Mouse (Mus musculus) G1E (cell line): ENCODE measurements at regions not wholly inside any gene's neighbourhood (a gene's known extent, or its start where the extent isn't known, plus 50 kb on each side); places are given as distances from the start of the nearest gene placed in this dataset.

ENCODE experiments used
- ATAC-seq: 2 replicates; pipeline ENCODE4 v1.8.0; 2016; ENCODE audit warnings: mild to moderate bottlenecking; ENCODE audit not compliant: insufficient number of reproducible peaks, poor library complexity, low FRiP score, severe bottlenecking; ENCODE audit errors: extremely low read depth
- DNase-seq: peaks from one replicate; pipeline ENCODE4 v3.0.0; 2012; ENCODE audit warnings: low spot score
- H3K27me3 ChIP-seq: 2 replicates; pipeline ENCODE4 v1.6.1; 2012; ENCODE audit warnings: mild to moderate bottlenecking, low read length, inconsistent platforms; ENCODE audit not compliant: insufficient read depth
- H3K36me3 ChIP-seq: replicated peaks from 2 replicates; pipeline ENCODE3; 2012; ENCODE audit warnings: mild to moderate bottlenecking, inconsistent platforms
- H3K4me1 ChIP-seq: 2 replicates; pipeline ENCODE4 v1.6.1; 2012; ENCODE audit warnings: low read depth, low read length, inconsistent platforms, mixed read lengths; ENCODE audit not compliant: insufficient read depth
- H3K4me3 ChIP-seq: 2 replicates; pipeline ENCODE4 v1.5.1; 2012; ENCODE audit warnings: low read depth, mild to moderate bottlenecking, inconsistent platforms, low read length, moderate library complexity, mixed read lengths
- H3K9me3 ChIP-seq: replicated peaks from 2 replicates; pipeline ENCODE4 v1.6.1; 2012; ENCODE audit warnings: inconsistent platforms
- CTCF ChIP-seq: IDR thresholded peaks from 2 replicates; pipeline ENCODE4 v1.5.1; 2012; ENCODE audit warnings: low read depth, low read length, inconsistent platforms, mixed read lengths
- GATA1 ChIP-seq: IDR thresholded peaks from 2 replicates; pipeline ENCODE4 v1.6.1; 2012; ENCODE audit warnings: borderline replicate concordance, low read length, inconsistent platforms, mixed read lengths
- GATA2 ChIP-seq: IDR thresholded peaks from 2 replicates; pipeline ENCODE4 v1.6.1; 2012; ENCODE audit warnings: low read depth, low read length, inconsistent platforms, borderline replicate concordance
- POLR2AphosphoS5 ChIP-seq: IDR thresholded peaks from 2 replicates; pipeline ENCODE4 v1.6.1; 2012; ENCODE audit warnings: low read depth, low read length, inconsistent platforms; ENCODE audit not compliant: insufficient replicate concordance
- TAL1 ChIP-seq: conservative IDR thresholded peaks from 2 replicates; pipeline ENCODE4 v1.6.1; 2012; ENCODE audit warnings: low read depth, low read length, inconsistent platforms, mixed read lengths

GRCm38 (mm10) chr15:62219934-62220540, 1297.2 kb upstream of the A1bg start:
- Histone ChIP-seq H3K9me3 (peaks cover 14% of the 10 kb centered on the region), H3K4me3 (no peak overlapping the region; the same call in 1 of the 2 replicates), H3K4me1 (peaks cover 93% of the 10 kb centered on the region), H3K27me3 (no peaks in the 10 kb centered on the region), H3K36me3 (peaks cover 17% of the 10 kb centered on the region)
- DNase-seq: no peak
- ATAC-seq: no peak
- TF ChIP-seq GATA1: no peak
- no peak for TF ChIP-seq TAL1
- TF ChIP-seq POLR2AphosphoS5: no peak
- no peak for TF ChIP-seq CTCF
- no peak for TF ChIP-seq GATA2

GRCm38 (mm10) chr15:62218346-62219080, 1295.7 kb upstream of the A1bg start:
- Histone ChIP-seq H3K27me3 (no peaks in the 10 kb centered on the region), H3K36me3 (peaks cover 17% of the 10 kb centered on the region), H3K4me3 (no peak overlapping the region), H3K4me1 (peaks cover 92% of the 10 kb centered on the region), H3K9me3 (peaks cover 14% of the 10 kb centered on the region)
- TF ChIP-seq GATA1 (no peak), CTCF (no peak), POLR2AphosphoS5 (no peak), GATA2 (no peak), TAL1 (no peak)
- DNase-seq: no peak
- no peak for ATAC-seq

GRCm38 (mm10) chr15:62216688-62217477, 1294.1 kb upstream of the A1bg start:
- no peaks in the 10 kb centered on the region for H3K27me3 ChIP-seq
- ATAC-seq (no peak), DNase-seq (no peak)
- TF ChIP-seq GATA2 (no peak), CTCF (no peak), TAL1 (no peak), POLR2AphosphoS5 (no peak), GATA1 (no peak)
- peaks cover 14% of the 10 kb centered on the region for H3K9me3 ChIP-seq
- peaks cover 84% of the 10 kb centered on the region for H3K4me1 ChIP-seq
- H3K4me3 ChIP-seq: no peak overlapping the region
- peaks cover 21% of the 10 kb centered on the region for H3K36me3 ChIP-seq

- no peaks in the 10 kb centered on the region for H3K27me3 ChIP-seq
- no peak for ATAC-seq
- peak; percentile 45 for DNase-seq
These were observed 1293.0 kb upstream of the A1bg start for GRCm38 (mm10) chr15:62215616-62216398.

GRCm38 (mm10) chr15:62214300-62214699, 1291.5 kb upstream of the A1bg start:
- TF ChIP-seq GATA2 (no peak), TAL1 (no peak), CTCF (no peak), GATA1 (no peak)
- H3K9me3 ChIP-seq: peaks cover 12% of the 10 kb centered on the region
- ATAC-seq (no peak), DNase-seq (no peak)
- H3K36me3 ChIP-seq: peaks cover 17% of the 10 kb centered on the region
- H3K4me1 ChIP-seq: peaks cover 77% of the 10 kb centered on the region
- H3K4me3 ChIP-seq: no peak overlapping the region
- H3K27me3 ChIP-seq: no peaks in the 10 kb centered on the region

More at GRCm38 (mm10) chr15:62215616-62216398, 1293.0 kb upstream of the A1bg start:
- no peak overlapping the region for H3K4me3 ChIP-seq
- TF ChIP-seq GATA2 (no peak), TAL1 (peak; percentile 23; the same call in 1 of the 2 replicates), GATA1 (no peak), CTCF (no peak), POLR2AphosphoS5 (no peak)
- H3K36me3 ChIP-seq: peaks cover 21% of the 10 kb centered on the region
- peaks cover 79% of the 10 kb centered on the region for H3K4me1 ChIP-seq
- H3K9me3 ChIP-seq: peaks cover 14% of the 10 kb centered on the region
